Mouse (Mus musculus) lung, postnatal 0 days (tissue): Measurements from ENCODE around the gene Gm37240. TPM values are rescaled to one million over a fixed set of nuclear protein-coding genes. Genes with fewer than 3 reads are reported as not detected.

Experiments used
- ATAC-seq: fragments of 200-750 bp; cut with Nextera tagmentation; 2 replicates; pipeline ENCODE4 v1.8.0; 2017; ENCODE audit warnings: moderate library complexity
- DNase-seq: peaks from one replicate; pipeline ENCODE4 v3.0.0-alpha.2; 2016; ENCODE audit warnings: low spot score
- H3K27ac ChIP-seq: fragments of 300-500 bp; sonication (generic); 2 replicates; pipeline ENCODE4 v1.5.1; 2014; ENCODE audit warnings: antibody characterized with exemption, mild to moderate bottlenecking, low read length, mixed read lengths
- H3K27me3 ChIP-seq: fragments of 300-500 bp; sonication (generic); replicated peaks from 2 replicates; pipeline ENCODE4 v1.6.1; 2014; ENCODE audit warnings: low read length, mixed read lengths; ENCODE audit not compliant: insufficient read depth
- H3K36me3 ChIP-seq: fragments of 300-500 bp; sonication (generic); 2 replicates; pipeline ENCODE4 v1.6.1; 2014; ENCODE audit warnings: low read length, mixed read lengths; ENCODE audit not compliant: insufficient read depth
- H3K4me1 ChIP-seq: fragments of 300-500 bp; sonication (generic); 2 replicates; pipeline ENCODE4 v1.6.1; 2014; ENCODE audit warnings: antibody characterized with exemption, low read depth, low read length, mixed read lengths; ENCODE audit not compliant: insufficient read depth
- H3K4me2 ChIP-seq: fragments of 300-500 bp; sonication (generic); replicated peaks from 2 replicates; pipeline ENCODE4 v1.6.1; 2014; ENCODE audit warnings: low read depth, mild to moderate bottlenecking, low read length, moderate library complexity, mixed read lengths
- H3K4me3 ChIP-seq: fragments of 300-500 bp; sonication (generic); 2 replicates; pipeline ENCODE4 v1.5.1; 2014; ENCODE audit warnings: low read depth, low read length
- H3K9ac ChIP-seq: fragments of 300-500 bp; sonication (generic); replicated peaks from 2 replicates; pipeline ENCODE4 v1.6.1; 2014; ENCODE audit warnings: low read depth, mild to moderate bottlenecking
- H3K9me3 ChIP-seq: fragments of 300-500 bp; sonication (generic); 2 replicates; pipeline ENCODE4 v1.6.1; 2016; ENCODE audit warnings: low read length, mixed read lengths
- CTCF ChIP-seq: IDR thresholded peaks from 2 replicates; pipeline ENCODE4 v1.5.1; 2016; ENCODE audit warnings: antibody characterized with exemption, mild to moderate bottlenecking
- EP300 ChIP-seq: IDR thresholded peaks from 2 replicates; pipeline ENCODE4 v1.6.1; 2016; ENCODE audit warnings: antibody characterized with exemption, mild to moderate bottlenecking, control low read depth
- WGBS: fragments of 180-500 bp; shearing (Covaris S2); extraction: QIAGEN DNeasy Blood & Tissue Kit; methylation state at CpG from one replicate; pipeline ENCODE4 v1.1.7; 2014; 5-methylcytosine and 5-hydroxymethylcytosine counted together
- polyA plus RNA-seq: library from polyadenylated mRNA; unstranded; fragments of >200 nt; fragmentation: Nextera tagmentation; extraction: Ambion mirVana; gene quantifications from 2 replicates; pipeline ENCODE4 v1.2.1, GENCODE M21; 2015

The Gm37240 gene
- polyA plus RNA-seq, 1 experiment from 2014 or later = 8.9 TPM

DNA sequence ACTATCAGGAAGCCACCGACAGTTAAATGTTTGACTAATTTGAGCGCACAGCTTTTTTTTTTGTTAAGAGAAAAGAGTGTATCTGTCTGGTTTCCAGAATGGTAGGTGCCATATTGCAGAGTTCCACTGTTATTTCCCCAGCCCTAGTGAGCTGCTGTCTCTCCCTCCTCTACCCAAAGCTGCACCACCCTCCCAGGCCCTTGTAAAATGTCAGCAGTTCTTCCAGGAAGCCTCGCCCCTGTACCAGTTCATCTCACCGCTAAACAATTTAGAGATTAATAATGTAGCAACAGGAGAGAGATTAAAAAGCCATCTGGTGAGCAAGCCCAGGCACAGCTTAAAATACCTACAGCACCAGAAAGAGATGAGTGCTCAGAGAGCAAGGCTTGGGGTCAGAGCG, 518.2 kb downstream of the Gm37240 start:
- Histone ChIP-seq H3K36me3 (no peaks in the 10 kb centered on the region), H3K9me3 (no peaks in the 10 kb centered on the region), H3K27me3 (no peaks in the 10 kb centered on the region), H3K9ac (no peak overlapping the region), H3K4me3 (no peak overlapping the region), H3K27ac (no peak overlapping the region), H3K4me2 (no peak overlapping the region), H3K4me1 (no peaks in the 10 kb centered on the region)
- TF ChIP-seq CTCF (no peak), EP300 (no peak)
- ATAC-seq = no peak
- 59% methylated on average over 5 of the region's 5 CpGs for WGBS
- DNase-seq = peak; percentile 7

DNA sequence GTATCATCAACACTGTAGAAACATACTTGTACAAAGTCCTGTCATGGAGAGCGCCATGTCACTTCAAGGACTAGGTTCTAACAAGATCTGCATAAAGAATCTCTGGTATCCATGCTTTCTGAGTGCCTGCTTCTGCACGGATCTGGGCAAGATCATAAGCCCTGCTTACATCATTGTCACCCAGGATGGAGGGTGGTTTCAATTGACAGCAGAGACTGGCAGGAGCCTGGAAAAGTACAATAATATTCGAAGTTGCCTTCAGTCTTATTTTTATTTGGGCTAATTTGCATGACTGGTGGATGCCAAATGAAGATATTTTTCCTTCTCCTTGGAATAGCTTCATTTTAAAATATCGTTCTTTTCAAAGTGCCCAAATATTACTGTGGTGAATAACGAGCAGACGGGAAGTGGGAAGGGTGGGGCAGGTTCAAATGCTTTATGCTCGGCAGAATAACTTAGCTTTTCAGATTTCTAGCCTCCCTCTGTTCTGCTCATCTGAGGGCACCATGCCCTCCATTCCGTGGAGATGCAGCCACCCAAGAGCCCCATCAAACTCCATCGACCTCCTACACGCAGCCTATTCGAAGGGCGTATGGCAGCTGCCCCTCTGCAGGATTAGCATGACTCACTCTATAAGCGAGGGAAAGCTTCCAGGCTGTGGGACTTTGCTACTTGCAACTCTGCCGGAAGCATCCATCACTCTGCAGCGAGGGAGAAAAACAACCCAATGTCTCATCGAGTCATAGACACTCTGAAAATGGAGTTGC, 518.8 kb downstream of the Gm37240 start:
- Histone ChIP-seq H3K27me3 (no peaks in the 10 kb centered on the region), H3K4me2 (no peak overlapping the region), H3K4me1 (no peaks in the 10 kb centered on the region), H3K27ac (no peak overlapping the region), H3K9ac (no peak overlapping the region), H3K4me3 (no peak overlapping the region), H3K9me3 (no peaks in the 10 kb centered on the region), H3K36me3 (no peaks in the 10 kb centered on the region)
- TF ChIP-seq EP300 (no peak), CTCF (no peak)
- DNase-seq = peak; percentile 21
- ATAC-seq = no peak
- WGBS = 50% methylated on average over 16 of the region's 16 CpGs

- H3K4me2 ChIP-seq = no peak overlapping the region
- H3K27ac ChIP-seq = no peak overlapping the region
- no peak; the same call in 1 of the 2 replicates for ATAC-seq
- peak; percentile 22 for DNase-seq
- TF ChIP-seq CTCF (no peak), EP300 (no peak)
- no peak overlapping the region for H3K9ac ChIP-seq
- H3K36me3 ChIP-seq = no peaks in the 10 kb centered on the region
- no peak overlapping the region for H3K4me3 ChIP-seq
- H3K9me3 ChIP-seq = no peaks in the 10 kb centered on the region
- WGBS = 49% methylated on average over 5 of the region's 5 CpGs
- H3K27me3 ChIP-seq = no peaks in the 10 kb centered on the region
- H3K4me1 ChIP-seq = no peaks in the 10 kb centered on the region
Measured at GRCm38 (mm10) chr3:85364591-85365343, 522.6 kb downstream of the Gm37240 start.

DNA sequence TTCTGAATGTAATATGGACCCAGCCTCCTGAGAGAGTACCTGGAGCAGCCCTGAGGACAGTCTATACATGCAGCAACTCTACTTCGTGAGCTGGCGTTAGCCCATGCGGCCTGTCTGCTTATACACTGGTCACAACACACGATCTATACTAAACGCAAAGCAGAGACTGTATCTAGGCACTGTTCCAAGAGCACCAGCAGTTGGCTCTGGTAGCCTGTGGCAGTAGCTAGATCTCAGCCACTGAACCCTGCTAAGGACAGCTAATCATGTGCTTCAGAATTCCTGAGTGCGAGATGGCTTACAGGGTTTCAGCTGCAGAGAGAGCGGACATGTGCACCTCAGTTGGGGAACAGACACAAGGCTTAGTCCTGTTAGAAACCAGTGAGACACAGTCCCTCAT, 524.4 kb downstream of the Gm37240 start:
- DNase-seq (no peak), ATAC-seq (no peak)
- Histone ChIP-seq H3K9ac (no peak overlapping the region), H3K36me3 (no peaks in the 10 kb centered on the region), H3K4me1 (no peaks in the 10 kb centered on the region), H3K4me3 (no peak overlapping the region), H3K9me3 (no peaks in the 10 kb centered on the region), H3K27ac (no peak overlapping the region), H3K4me2 (no peak overlapping the region), H3K27me3 (no peaks in the 10 kb centered on the region)
- no peak for TF ChIP-seq EP300
- TF ChIP-seq CTCF = no peak
- whole genome bisulfite sequencing = 76% methylated on average over 7 of the region's 7 CpGs

- WGBS = 78% methylated on average over 3 of the region's 3 CpGs
- Histone ChIP-seq H3K36me3 (no peaks in the 10 kb centered on the region), H3K9ac (no peak overlapping the region), H3K4me1 (no peaks in the 10 kb centered on the region), H3K27ac (no peak overlapping the region), H3K4me2 (no peak overlapping the region), H3K4me3 (no peak overlapping the region), H3K9me3 (no peaks in the 10 kb centered on the region), H3K27me3 (no peaks in the 10 kb centered on the region)
- DNase-seq = no peak
- TF ChIP-seq CTCF (no peak), EP300 (no peak)
- ATAC-seq = no peak
Measured at GRCm38 (mm10) chr3:85356373-85356772, 530.9 kb downstream of the Gm37240 start.

DNA sequence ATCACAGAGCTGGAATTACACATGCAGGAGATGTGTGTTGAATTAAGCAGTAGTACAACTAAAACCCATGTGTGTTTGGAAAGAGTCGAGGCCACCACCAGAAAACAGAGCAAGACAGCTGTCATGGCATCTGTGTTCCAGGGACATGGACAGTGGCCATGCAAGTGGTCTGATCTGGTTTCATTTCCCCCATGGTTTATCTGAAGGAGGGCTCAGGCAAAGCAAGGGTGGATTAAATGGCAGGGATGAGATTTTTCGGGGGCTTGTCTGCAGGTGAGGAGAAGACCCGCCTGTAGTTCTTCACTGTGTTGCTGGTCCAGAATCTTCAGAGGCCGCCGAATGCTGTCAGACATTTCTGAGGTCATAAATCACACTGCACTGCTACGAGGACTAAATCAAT, 539.3 kb downstream of the Gm37240 start:
- Histone ChIP-seq H3K27me3 (no peaks in the 10 kb centered on the region), H3K36me3 (no peaks in the 10 kb centered on the region), H3K27ac (no peak overlapping the region), H3K9me3 (no peaks in the 10 kb centered on the region), H3K4me3 (no peak overlapping the region), H3K4me2 (no peak overlapping the region), H3K9ac (no peak overlapping the region), H3K4me1 (no peaks in the 10 kb centered on the region)
- TF ChIP-seq EP300 (no peak), CTCF (no peak)
- ATAC-seq = no peak
- WGBS = 40% methylated on average over 6 of the region's 6 CpGs
- DNase-seq = no peak
